In the genomic region with DNA sequence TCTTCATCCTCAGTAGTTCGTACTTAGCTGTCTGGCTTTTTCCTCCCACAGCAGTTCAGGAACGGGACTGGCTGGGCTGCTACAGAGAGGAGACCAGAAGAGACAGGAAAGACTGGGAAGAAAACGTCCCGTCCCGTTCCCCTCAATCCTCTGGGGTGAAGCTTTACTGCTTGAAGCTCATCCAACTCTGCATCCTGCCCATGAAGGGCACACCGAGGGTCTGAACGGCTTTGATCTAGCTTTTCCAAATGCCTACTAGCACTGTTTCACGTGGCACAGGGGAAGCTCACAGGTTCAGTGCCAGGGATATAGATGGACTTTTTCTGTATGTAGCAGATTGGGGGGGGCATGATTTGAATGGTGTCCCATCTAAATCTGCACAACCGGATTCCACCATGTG, we compare ENCODE assay signal across 10 mouse cellular contexts. TPM values are rescaled to one million over a fixed set of nuclear protein-coding genes. Genes with fewer than 3 reads are reported as not detected.
DNase-seq lines count a peak whose midpoint lies in the region; ATAC-seq and TF ChIP-seq lines count a peak whose summit lies in the region.
"Had no signal": no experiment of that assay in that cellular context is flagged by ENCODE, and none has a peak within 500 bp of the region (broad histone marks: within the 10 kb centered on the region; RNA-seq: fewer than 3 reads in every experiment).

No protein-coding gene starts in this region.

- H3K9me3 ChIP-seq in forebrain, embryonic 13.5 days (replicated peaks): no peaks in the 10 kb centered on the region
- no peaks in the 10 kb centered on the region for H3K9me3 ChIP-seq in intestine, embryonic 15.5 days
- H3K9me3 ChIP-seq in neural tube, embryonic 12.5 days: no peaks in the 10 kb centered on the region

- H3K27me3 ChIP-seq in forebrain, embryonic 13.5 days: peaks cover 20% of the 10 kb centered on the region; the same call in 1 of the 2 replicates
- H3K27me3 ChIP-seq in intestine, embryonic 15.5 days (replicated peaks): no peaks in the 10 kb centered on the region
- no peaks in the 10 kb centered on the region; the same call in 1 of the 2 replicates for H3K27me3 ChIP-seq in neural tube, embryonic 12.5 days (replicated peaks)

- H3K9ac ChIP-seq in forebrain, embryonic 13.5 days: peak overlapping the region; percentile 72; the same call in 1 of the 2 replicates
- H3K9ac ChIP-seq in intestine, embryonic 15.5 days: peak overlapping the region; percentile 45; the same call in 1 of the 2 replicates
- H3K9ac ChIP-seq in neural tube, embryonic 12.5 days: no peak overlapping the region

- no peak for ATAC-seq in forebrain, embryonic 13.5 days
- ATAC-seq in intestine, embryonic 15.5 days: no peak
- no peak for ATAC-seq in neural tube, embryonic 12.5 days (ENCODE audit: low FRiP score, low read depth)
- ATAC-seq: Patski had no signal

- peak overlapping the region; percentile 91 for H3K4me2 ChIP-seq in forebrain, embryonic 13.5 days
- peak overlapping the region; percentile 81 for H3K4me2 ChIP-seq in intestine, embryonic 15.5 days (replicated peaks)
- peak overlapping the region; percentile 91 for H3K4me2 ChIP-seq in neural tube, embryonic 12.5 days (replicated peaks)

- peak overlapping the region; percentile 51 for H3K4me3 ChIP-seq in left cerebral cortex, adult 2 months
- H3K4me3 ChIP-seq in forebrain, embryonic 13.5 days: peak overlapping the region; percentile 44
- H3K4me3 ChIP-seq in intestine, embryonic 15.5 days (replicated peaks): no peak overlapping the region
- H3K4me3 ChIP-seq in neural tube, embryonic 12.5 days: no peak overlapping the region

- peaks cover 8% of the 10 kb centered on the region for H3K4me1 ChIP-seq in forebrain, embryonic 13.5 days
- H3K4me1 ChIP-seq in intestine, embryonic 15.5 days (replicated peaks): peaks cover 9% of the 10 kb centered on the region
- peaks cover 10% of the 10 kb centered on the region; the same call in 1 of the 2 replicates for H3K4me1 ChIP-seq in neural tube, embryonic 12.5 days

- intact Hi-C loops in left cerebral cortex, adult 2 months (cut with DNase I): loop anchor here (1.0 to 5.0 kb wide), 4 partner anchors 231 to 682 kb away; no protein-coding TSS in a partner anchor
- intact Hi-C loops in left cerebral cortex, postnatal 25 days (cut with DNase I): loop anchor here (1.0 to 5.0 kb wide), 5 partner anchors 106 to 682 kb away; no protein-coding TSS in a partner anchor
- intact Hi-C loops in left cerebral cortex, postnatal 14 days (cut with DNase I): loop anchor here (1.0 to 10.0 kb wide), 3 partner anchors 229 to 600 kb away; no protein-coding TSS in a partner anchor

- 28% methylated on average over 9 of the region's 9 CpGs for WGBS in forebrain, embryonic 13.5 days
- 38% methylated on average over 9 of the region's 9 CpGs for WGBS in intestine, embryonic 15.5 days
- 30% methylated on average over 9 of the region's 9 CpGs for WGBS in neural tube, embryonic 12.5 days

- H3K36me3 ChIP-seq in forebrain, embryonic 13.5 days (ENCODE audit: poor library complexity, severe bottlenecking): no peaks in the 10 kb centered on the region
- no peaks in the 10 kb centered on the region for H3K36me3 ChIP-seq in intestine, embryonic 15.5 days
- no peaks in the 10 kb centered on the region for H3K36me3 ChIP-seq in neural tube, embryonic 12.5 days

- H3K27ac ChIP-seq in left cerebral cortex, adult 2 months: no peak overlapping the region
- H3K27ac ChIP-seq in forebrain, embryonic 13.5 days: no peak overlapping the region
- H3K27ac ChIP-seq in intestine, embryonic 15.5 days: no peak overlapping the region
- H3K27ac ChIP-seq in neural tube, embryonic 12.5 days: no peak overlapping the region

- no peak for TF ChIP-seq CTCF in left cerebral cortex, adult 2 months (IDR thresholded peaks at IDR 0.05)

- no peak for DNase-seq in left cerebral cortex, adult 2 months (ENCODE audit: extremely low spot score in 1 of 2, low spot score in 2 of 2)
- DNase-seq in left cerebral cortex, postnatal 25 days (ENCODE audit: low spot score in 2 of 2): no peak
- no peak for DNase-seq in cerebellum, adult 9-10 months
- DNase-seq in adrenal gland, adult 2 months: no peak
- DNase-seq in left cerebral cortex, postnatal 14 days (ENCODE audit: low spot score in 2 of 2): no peak
- DNase-seq: left cerebral cortex, postnatal 4 days had no signal

RNA-seq across cellular contexts. Expression of gene Hps1, which starts 16.0 kb away (rescaled TPM):
- total RNA-seq in left cerebral cortex, adult 2 months (2021): 10 to 100 TPM; 12.3 to 14.2 TPM
- 1 to 10 TPM; 6.5 to 9.7 TPM for total RNA-seq in left cerebral cortex, postnatal 25 days (2021)
- polyA plus RNA-seq in forebrain, embryonic 13.5 days (2015; fragmentation: Nextera tagmentation; extraction: Ambion mirVana): 14.7 and 14.8 TPM in 2 replicates
- 16.7 and 17.0 TPM in 2 replicates for polyA plus RNA-seq in intestine, embryonic 15.5 days (2015; fragmentation: Nextera tagmentation; extraction: Ambion mirVana)
- polyA plus RNA-seq in neural tube, embryonic 12.5 days (2016; fragmentation: Nextera tagmentation; extraction: Ambion mirVana): 13.7 and 16.9 TPM in 2 replicates
- total RNA-seq in adrenal gland, adult 2 months (2021): 10 to 100 TPM; 25.7 to 29.1 TPM
- 185 and 307 TPM in 2 replicates for polyA plus RNA-seq in adrenal gland, adult 2 months (2012; rRNA removed)
- total RNA-seq in left cerebral cortex, postnatal 14 days (2021): 10 to 100 TPM in 1 of 2 experiments, 1 to 10 TPM in 1; 9.4 to 11.1 TPM

RNA-seq across cellular contexts. Expression of gene Pyroxd2, which starts 43.2 kb away (rescaled TPM):
- total RNA-seq in left cerebral cortex, adult 2 months (2021): 1 to 10 TPM; 2.9 to 3.1 TPM
- total RNA-seq in left cerebral cortex, postnatal 25 days (2021): 1 to 10 TPM; 2.0 to 2.6 TPM
- 1.1 TPM in 2 replicates for polyA plus RNA-seq in forebrain, embryonic 13.5 days (2015; fragmentation: Nextera tagmentation; extraction: Ambion mirVana)
- polyA plus RNA-seq in intestine, embryonic 15.5 days (2015; fragmentation: Nextera tagmentation; extraction: Ambion mirVana): 5.9 and 6.3 TPM in 2 replicates
- polyA plus RNA-seq in neural tube, embryonic 12.5 days (2016; fragmentation: Nextera tagmentation; extraction: Ambion mirVana): 1.2 and 1.9 TPM in 2 replicates
- total RNA-seq in adrenal gland, adult 2 months (2021): 10 to 100 TPM; 26.5 to 32.0 TPM
- polyA plus RNA-seq in adrenal gland, adult 2 months (2012; rRNA removed): 40.8 and 49.4 TPM in 2 replicates
- 1 to 10 TPM; 2.8 to 2.9 TPM for total RNA-seq in left cerebral cortex, postnatal 14 days (2021)

Comparison
In these comparisons a context has a peak if more than half of its experiments do, and no peak if none do; other contexts are left out.
1. H3K4me3 ChIP-seq: peak in left cerebral cortex, adult 2 months (single experiment) and forebrain, embryonic 13.5 days (single experiment); none in intestine, embryonic 15.5 days (single experiment) and neural tube, embryonic 12.5 days (single experiment).
2. RNA of gene Pyroxd2, which starts 43.2 kb away (total RNA-seq): 26.5 to 32.0 TPM in adrenal gland, adult 2 months; 2.9 to 3.1 TPM in left cerebral cortex, adult 2 months, 2.8 to 2.9 TPM in left cerebral cortex, postnatal 14 days and 2.0 to 2.6 TPM in left cerebral cortex, postnatal 25 days; every median in the first group is over 4 times any median in the second.
3. Peak in every context shown above with its lines, with median percentiles within 50 percentile points of each other: H3K4me2 ChIP-seq.